10 mouse cellular contexts compared by ENCODE assay signal in the genomic region with DNA sequence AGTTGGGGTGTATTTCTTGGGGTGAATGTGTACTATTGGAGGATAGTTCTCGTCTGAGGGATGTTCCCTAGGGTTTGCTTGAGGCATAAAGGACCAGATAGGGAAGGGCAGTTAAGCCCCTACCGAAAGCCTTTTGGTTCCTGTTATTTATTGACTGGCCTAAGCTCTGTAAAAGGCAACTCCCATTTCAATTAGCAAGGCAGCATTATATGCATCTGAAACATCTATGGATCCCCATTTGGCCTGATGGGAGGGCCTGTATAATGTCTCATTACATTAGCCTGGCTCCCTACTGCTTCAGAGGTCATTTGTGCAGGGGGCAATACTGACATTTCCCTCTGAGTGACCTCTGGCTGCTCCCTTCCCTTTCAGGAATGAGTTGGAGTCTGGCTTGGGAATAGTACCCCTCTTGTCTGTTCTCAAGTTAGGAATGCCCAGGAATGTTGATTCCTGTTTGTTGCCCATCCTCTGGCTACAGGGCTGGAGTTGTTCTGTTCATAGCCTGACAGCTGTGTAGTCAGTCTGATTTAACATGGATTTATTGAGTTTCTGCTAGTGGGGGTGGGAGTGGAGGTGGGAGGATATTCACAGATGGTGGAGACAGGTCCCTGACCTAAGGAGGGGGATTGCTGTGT. TPM values are rescaled to one million over a fixed set of nuclear protein-coding genes. Genes with fewer than 3 reads are reported as not detected.
DNase-seq lines count a peak whose midpoint lies in the region; ATAC-seq and TF ChIP-seq lines count a peak whose summit lies in the region.
"Had no signal": no experiment of that assay in that cellular context is flagged by ENCODE, and none has a peak within 500 bp of the region (broad histone marks: within the 10 kb centered on the region; RNA-seq: fewer than 3 reads in every experiment).

No protein-coding gene starts in this region.

- H3K27me3 ChIP-seq in intestine, embryonic 14.5 days (replicated peaks; ENCODE audit: control insufficient read depth, insufficient read depth, low read length) = no peaks in the 10 kb centered on the region
- H3K27me3 ChIP-seq in intestine, embryonic 16.5 days (replicated peaks; ENCODE audit: control insufficient read depth, insufficient read depth, low read length) = no peaks in the 10 kb centered on the region
- H3K27me3 ChIP-seq in liver, postnatal 0 days (ENCODE audit: insufficient read depth, low read length) = no peaks in the 10 kb centered on the region

- TF ChIP-seq EP300 in liver, postnatal 0 days (IDR thresholded peaks at IDR 0.05; ENCODE audit: low read depth) = no peak

- H3K4me1 ChIP-seq in intestine, embryonic 14.5 days (replicated peaks; ENCODE audit: control insufficient read depth, insufficient read depth, low read length) = peaks cover 24% of the 10 kb centered on the region; the same call in 1 of the 2 replicates
- peaks cover 39% of the 10 kb centered on the region for H3K4me1 ChIP-seq in intestine, embryonic 16.5 days (ENCODE audit: control insufficient read depth, insufficient read depth, low read length)
- peaks cover 40% of the 10 kb centered on the region for H3K4me1 ChIP-seq in brown adipose tissue, adult 24 weeks (ENCODE audit: control insufficient read depth, insufficient read depth, insufficient read length, low read length)
- H3K4me1 ChIP-seq in liver, postnatal 0 days (ENCODE audit: insufficient read depth) = peaks cover 66% of the 10 kb centered on the region

- 36% methylated on average over 2 of the region's 2 CpGs for WGBS in intestine, embryonic 14.5 days
- WGBS in intestine, embryonic 16.5 days = 34% methylated on average over 2 of the region's 2 CpGs
- 56% methylated on average over 2 of the region's 2 CpGs for WGBS in liver, postnatal 0 days (ENCODE audit: insufficient replicate concordance)

- H3K36me3 ChIP-seq in intestine, embryonic 14.5 days (ENCODE audit: control insufficient read depth, insufficient read depth, low read length) = no peaks in the 10 kb centered on the region
- H3K36me3 ChIP-seq in intestine, embryonic 16.5 days (ENCODE audit: control insufficient read depth, insufficient read depth, low read length) = no peaks in the 10 kb centered on the region
- no peaks in the 10 kb centered on the region for H3K36me3 ChIP-seq in liver, postnatal 0 days (replicated peaks; ENCODE audit: insufficient read depth, low read length)
- H3K36me3 ChIP-seq: heart, embryonic 10.5 days had no signal

- no peaks in the 10 kb centered on the region for H3K9me3 ChIP-seq in intestine, embryonic 14.5 days (ENCODE audit: control insufficient read depth, low read length)
- H3K9me3 ChIP-seq in intestine, embryonic 16.5 days (ENCODE audit: control insufficient read depth, low read length) = no peaks in the 10 kb centered on the region
- H3K9me3 ChIP-seq in liver, postnatal 0 days (ENCODE audit: low read length) = no peaks in the 10 kb centered on the region
- H3K9me3 ChIP-seq: heart, embryonic 10.5 days had no signal

- ATAC-seq in intestine, embryonic 14.5 days (replicated peaks; ENCODE audit: low FRiP score, low TSS enrichment, low read depth) = peak; percentile 58; the same call in 1 of the 2 replicates
- ATAC-seq in intestine, embryonic 16.5 days = no peak; the same call in 1 of the 2 replicates
- no peak for ATAC-seq in liver, postnatal 0 days

- H3K27ac ChIP-seq in intestine, embryonic 14.5 days (ENCODE audit: low read depth) = no peak overlapping the region
- H3K27ac ChIP-seq in intestine, embryonic 16.5 days (ENCODE audit: low read length) = no peak overlapping the region
- peak overlapping the region; percentile 38; the same call in 1 of the 2 replicates for H3K27ac ChIP-seq in brown adipose tissue, adult 24 weeks (replicated peaks; ENCODE audit: low read depth, low read length)
- no peak overlapping the region for H3K27ac ChIP-seq in liver, postnatal 0 days (ENCODE audit: low read depth)
- H3K27ac ChIP-seq: heart, embryonic 10.5 days had no signal

- no peak overlapping the region for H3K4me3 ChIP-seq in intestine, embryonic 14.5 days (ENCODE audit: low read depth, low read length)
- H3K4me3 ChIP-seq in intestine, embryonic 16.5 days (ENCODE audit: low read length) = no peak overlapping the region
- no peak overlapping the region for H3K4me3 ChIP-seq in brown adipose tissue, adult 24 weeks (ENCODE audit: insufficient read depth, low read depth, low read length)
- H3K4me3 ChIP-seq in liver, postnatal 0 days (ENCODE audit: low read depth, low read length) = no peak overlapping the region
- H3K4me3 ChIP-seq: heart, embryonic 10.5 days had no signal

- DNase-seq in intestine, embryonic 14.5 days (ENCODE audit: low spot score) = no peak
- DNase-seq in R1 (ENCODE audit: low read depth, low spot score) = peak; percentile 77
- DNase-seq in neural tube, embryonic 10.5 days (ENCODE audit: extremely low spot score, low spot score) = peak; percentile 25
- no peak for DNase-seq in thymus, postnatal 14 days
- DNase-seq in liver, postnatal 0 days = no peak
- DNase-seq: adrenal gland, postnatal 10 days had no signal

- TF ChIP-seq CTCF in liver, postnatal 0 days (IDR thresholded peaks at IDR 0.05; ENCODE audit: low read depth) = no peak

- no peak overlapping the region for H3K9ac ChIP-seq in intestine, embryonic 14.5 days (ENCODE audit: low read length)
- H3K9ac ChIP-seq in intestine, embryonic 16.5 days (ENCODE audit: low read depth, low read length) = no peak overlapping the region
- no peak overlapping the region for H3K9ac ChIP-seq in liver, postnatal 0 days (replicated peaks)

- H3K4me2 ChIP-seq in intestine, embryonic 14.5 days (ENCODE audit: low read length) = no peak overlapping the region
- H3K4me2 ChIP-seq in intestine, embryonic 16.5 days (ENCODE audit: low read depth, low read length) = no peak overlapping the region
- H3K4me2 ChIP-seq in liver, postnatal 0 days (ENCODE audit: low read depth, low read length) = no peak overlapping the region

RNA-seq across cellular contexts. Expression of a gene that starts 17.3 kb away (rescaled TPM):
- 20.8 and 21.4 TPM in 2 replicates for polyA plus RNA-seq in intestine, embryonic 14.5 days (2014; fragmentation: Nextera tagmentation; extraction: Ambion mirVana)
- polyA plus RNA-seq in intestine, embryonic 16.5 days (2015; fragmentation: Nextera tagmentation; extraction: Ambion mirVana) = 16.4 and 20.0 TPM in 2 replicates
- 12.1 and 13.8 TPM in 2 replicates for polyA plus RNA-seq in brown adipose tissue, adult 24 weeks (2012; ENCODE audit: insufficient read depth, insufficient read length, missing spikeins)
- polyA plus RNA-seq in liver, postnatal 0 days (2015; fragmentation: Nextera tagmentation; extraction: Ambion mirVana) = 8.6 and 10.8 TPM in 2 replicates

RNA-seq across cellular contexts. Expression of a gene that starts 47.1 kb away (rescaled TPM):
- polyA plus RNA-seq in intestine, embryonic 14.5 days (2014; fragmentation: Nextera tagmentation; extraction: Ambion mirVana) = 0.11 and 0.12 TPM in 2 replicates
- polyA plus RNA-seq in intestine, embryonic 16.5 days (2015; fragmentation: Nextera tagmentation; extraction: Ambion mirVana) = 0.02 and 0.09 TPM in 2 replicates
- not detected in 2 replicates for polyA plus RNA-seq in brown adipose tissue, adult 24 weeks (2012; ENCODE audit: insufficient read depth, insufficient read length, missing spikeins)
- polyA plus RNA-seq in liver, postnatal 0 days (2015; fragmentation: Nextera tagmentation; extraction: Ambion mirVana) = not detected in 2 replicates
- polyA plus RNA-seq: liver, adult 2 months had no signal

Comparison
In these comparisons a context has a peak if more than half of its experiments do, and no peak if none do; other contexts are left out.
1. DNase-seq: peak in R1 (single experiment) and neural tube, embryonic 10.5 days (single experiment); none in intestine, embryonic 14.5 days (single experiment), thymus, postnatal 14 days (single experiment) and liver, postnatal 0 days (single experiment).